Mouse (Mus musculus) neural tube, embryonic 12.5 days (tissue): ENCODE measurements around the gene Cables2. TPM values are rescaled to one million over a fixed set of nuclear protein-coding genes. Genes with fewer than 3 reads are reported as not detected.

Experiments used
- ATAC-seq: fragments of 200-750 bp; cut with Nextera tagmentation; 2 replicates; pipeline ENCODE4 v1.8.0; 2017; ENCODE audit warnings: low read depth, mild to moderate bottlenecking, moderate TSS enrichment, moderate library complexity; ENCODE audit not compliant: low FRiP score
- H3K27ac ChIP-seq: fragments of 300-500 bp; sonication (generic); 2 replicates; pipeline ENCODE4 v1.5.1; 2016
- H3K27me3 ChIP-seq: fragments of 300-500 bp; sonication (generic); replicated peaks from 2 replicates; pipeline ENCODE4 v1.6.1; 2016; ENCODE audit warnings: mild to moderate bottlenecking
- H3K36me3 ChIP-seq: fragments of 300-500 bp; sonication (generic); 2 replicates; pipeline ENCODE4 v1.6.1; 2016; ENCODE audit warnings: mild to moderate bottlenecking
- H3K4me1 ChIP-seq: fragments of 300-500 bp; sonication (generic); 2 replicates; pipeline ENCODE4 v1.6.1; 2016
- H3K4me2 ChIP-seq: fragments of 300-500 bp; sonication (generic); replicated peaks from 2 replicates; pipeline ENCODE4 v1.6.1; 2016; ENCODE audit warnings: mild to moderate bottlenecking
- H3K4me3 ChIP-seq: fragments of 300-500 bp; sonication (generic); 2 replicates; pipeline ENCODE4 v1.5.1; 2016
- H3K9ac ChIP-seq: fragments of 300-500 bp; sonication (generic); 2 replicates; pipeline ENCODE4 v1.6.1; 2016; ENCODE audit warnings: mild to moderate bottlenecking
- H3K9me3 ChIP-seq: fragments of 300-500 bp; sonication (generic); 2 replicates; pipeline ENCODE4 v1.6.1; 2016; ENCODE audit warnings: mild to moderate bottlenecking
- WGBS: fragments of 180-500 bp; shearing (Covaris S2); methylation state at CpG from one replicate; pipeline ENCODE4 v1.1.7; 2016; 5-methylcytosine and 5-hydroxymethylcytosine counted together
- polyA plus RNA-seq: library from polyadenylated mRNA; unstranded; fragments of >200 nt; fragmentation: Nextera tagmentation; extraction: Ambion mirVana; gene quantifications from 2 replicates; pipeline ENCODE4 v1.2.1, GENCODE M21; 2016

The Cables2 gene
- 26.3 and 28.7 TPM in 2 replicates for polyA plus RNA-seq

GRCm38 (mm10) chr2:180273394-180274244 lies at the start of gene Cables2:
TSS of gene Cables2 (minus strand) at chr2:180273496.
- Histone ChIP-seq H3K4me2 (peak within 1 kb of the TSS; percentile 97), H3K9ac (peak within 1 kb of the TSS; percentile 99), H3K4me3 (peak within 1 kb of the TSS; percentile 94), H3K9me3 (no peaks in the 10 kb centered on the region), H3K27ac (no peak within 1 kb of the TSS), H3K4me1 (peaks cover 21% of the 10 kb centered on the region), H3K27me3 (peaks cover 4% of the 10 kb centered on the region), H3K36me3 (peaks cover 17% of the 10 kb centered on the region; the same call in 1 of the 2 replicates)
- WGBS, result 7% methylated on average over 68 of the region's 68 CpGs
- peak; percentile 95 for ATAC-seq

- Histone ChIP-seq H3K4me3 (no peak overlapping the region), H3K4me1 (peaks cover 11% of the 10 kb centered on the region), H3K4me2 (no peak overlapping the region), H3K9ac (no peak overlapping the region), H3K36me3 (no peaks in the 10 kb centered on the region), H3K27ac (no peak overlapping the region), H3K27me3 (no peaks in the 10 kb centered on the region), H3K9me3 (no peaks in the 10 kb centered on the region)
- ATAC-seq, result no peak
- WGBS, result 43% methylated on average over 14 of the region's 14 CpGs
Measured at GRCm38 (mm10) chr2:180322674-180323355, 49.5 kb upstream of the Cables2 start.

- H3K9me3 ChIP-seq, result no peaks in the 10 kb centered on the region
- no peak overlapping the region for H3K27ac ChIP-seq
- no peak overlapping the region for H3K4me2 ChIP-seq
- whole genome bisulfite sequencing, result 66% methylated on average over 4 of the region's 4 CpGs
- no peaks in the 10 kb centered on the region for H3K36me3 ChIP-seq
- no peaks in the 10 kb centered on the region for H3K27me3 ChIP-seq
- no peak overlapping the region for H3K9ac ChIP-seq
- no peak overlapping the region for H3K4me3 ChIP-seq
- peaks cover 11% of the 10 kb centered on the region for H3K4me1 ChIP-seq
- ATAC-seq, result no peak
Measured at GRCm38 (mm10) chr2:180320216-180320615, 46.9 kb upstream of the Cables2 start.

GRCm38 (mm10) chr2:180317591-180317990 lies 44.3 kb upstream of the Cables2 start:
- no peak overlapping the region for H3K4me3 ChIP-seq
- H3K27me3 ChIP-seq, result no peaks in the 10 kb centered on the region
- no peak overlapping the region for H3K9ac ChIP-seq
- WGBS, result 71% methylated on average over 7 of the region's 7 CpGs
- no peak for ATAC-seq
- H3K27ac ChIP-seq, result no peak overlapping the region
- H3K36me3 ChIP-seq, result no peaks in the 10 kb centered on the region
- no peak overlapping the region for H3K4me2 ChIP-seq
- peaks cover 7% of the 10 kb centered on the region for H3K4me1 ChIP-seq
- no peaks in the 10 kb centered on the region for H3K9me3 ChIP-seq

GRCm38 (mm10) chr2:180314292-180314691 lies 41.0 kb upstream of the Cables2 start:
- H3K4me3 ChIP-seq, result no peak overlapping the region
- no peaks in the 10 kb centered on the region for H3K36me3 ChIP-seq
- H3K27me3 ChIP-seq, result no peaks in the 10 kb centered on the region
- peaks cover under 1% of the 10 kb centered on the region; the same call in 1 of the 2 replicates for H3K4me1 ChIP-seq
- H3K4me2 ChIP-seq, result no peak overlapping the region
- H3K9ac ChIP-seq, result no peak overlapping the region
- 68% methylated on average over 2 of the region's 2 CpGs for WGBS
- no peaks in the 10 kb centered on the region for H3K9me3 ChIP-seq
- H3K27ac ChIP-seq, result no peak overlapping the region
- no peak for ATAC-seq

GRCm38 (mm10) chr2:180311147-180311546 lies 37.9 kb upstream of the Cables2 start:
- H3K4me2 ChIP-seq, result no peak overlapping the region
- H3K27ac ChIP-seq, result no peak overlapping the region
- no peaks in the 10 kb centered on the region for H3K9me3 ChIP-seq
- H3K36me3 ChIP-seq, result no peaks in the 10 kb centered on the region
- no peaks in the 10 kb centered on the region; the same call in 1 of the 2 replicates for H3K27me3 ChIP-seq
- no peaks in the 10 kb centered on the region for H3K4me1 ChIP-seq
- no peak for ATAC-seq
- no peak overlapping the region for H3K4me3 ChIP-seq
- 86% methylated on average over 4 of the region's 4 CpGs for WGBS
- no peak overlapping the region for H3K9ac ChIP-seq

- Histone ChIP-seq H3K4me2 (no peak overlapping the region), H3K4me1 (no peaks in the 10 kb centered on the region), H3K36me3 (no peaks in the 10 kb centered on the region), H3K9ac (no peak overlapping the region), H3K4me3 (no peak overlapping the region), H3K27me3 (no peaks in the 10 kb centered on the region; the same call in 1 of the 2 replicates), H3K27ac (no peak overlapping the region), H3K9me3 (no peaks in the 10 kb centered on the region)
- ATAC-seq, result no peak
- 61% methylated on average over 2 of the region's 2 CpGs for WGBS
Measured at GRCm38 (mm10) chr2:180307680-180308079, 34.4 kb upstream of the Cables2 start.

GRCm38 (mm10) chr2:180306423-180307168 lies 33.3 kb upstream of the Cables2 start:
- ATAC-seq, result no peak
- WGBS, result 88% methylated on average over 8 of the region's 8 CpGs
- no peak overlapping the region for H3K9ac ChIP-seq
- H3K36me3 ChIP-seq, result no peaks in the 10 kb centered on the region
- H3K4me3 ChIP-seq, result no peak overlapping the region
- no peaks in the 10 kb centered on the region for H3K4me1 ChIP-seq
- no peak overlapping the region for H3K27ac ChIP-seq
- H3K4me2 ChIP-seq, result no peak overlapping the region
- H3K9me3 ChIP-seq, result no peaks in the 10 kb centered on the region
- no peaks in the 10 kb centered on the region; the same call in 1 of the 2 replicates for H3K27me3 ChIP-seq

- Histone ChIP-seq H3K27me3 (no peaks in the 10 kb centered on the region; the same call in 1 of the 2 replicates), H3K27ac (no peak overlapping the region), H3K36me3 (no peaks in the 10 kb centered on the region), H3K4me1 (no peaks in the 10 kb centered on the region), H3K4me3 (no peak overlapping the region), H3K9me3 (no peaks in the 10 kb centered on the region), H3K9ac (no peak overlapping the region), H3K4me2 (no peak overlapping the region)
- ATAC-seq, result no peak
- 72% methylated on average over 2 of the region's 2 CpGs for WGBS
Measured at GRCm38 (mm10) chr2:180306009-180306408, 32.7 kb upstream of the Cables2 start.

- H3K36me3 ChIP-seq, result no peaks in the 10 kb centered on the region
- WGBS, result 86% methylated on average over 3 of the region's 3 CpGs
- no peak overlapping the region for H3K4me3 ChIP-seq
- ATAC-seq, result no peak
- H3K9ac ChIP-seq, result no peak overlapping the region
- H3K27me3 ChIP-seq, result no peaks in the 10 kb centered on the region; the same call in 1 of the 2 replicates
- H3K27ac ChIP-seq, result no peak overlapping the region
- no peaks in the 10 kb centered on the region for H3K4me1 ChIP-seq
- H3K9me3 ChIP-seq, result no peaks in the 10 kb centered on the region
- H3K4me2 ChIP-seq, result no peak overlapping the region
Measured at GRCm38 (mm10) chr2:180305490-180305889, 32.2 kb upstream of the Cables2 start.

- no peak for ATAC-seq
Measured at GRCm38 (mm10) chr2:180304554-180304953, 31.3 kb upstream of the Cables2 start.

GRCm38 (mm10) chr2:180303468-180303867 lies 30.2 kb upstream of the Cables2 start:
- H3K27me3 ChIP-seq, result no peaks in the 10 kb centered on the region; the same call in 1 of the 2 replicates
- no peak overlapping the region for H3K4me3 ChIP-seq
- no peak overlapping the region for H3K9ac ChIP-seq
- H3K4me1 ChIP-seq, result no peaks in the 10 kb centered on the region
- no peaks in the 10 kb centered on the region for H3K9me3 ChIP-seq
- H3K36me3 ChIP-seq, result no peaks in the 10 kb centered on the region
- ATAC-seq, result no peak
- no peak overlapping the region for H3K4me2 ChIP-seq
- no peak overlapping the region for H3K27ac ChIP-seq
- WGBS, result 83% methylated on average over 12 of the region's 12 CpGs

More at GRCm38 (mm10) chr2:180304554-180304953, 31.3 kb upstream of the Cables2 start:
- WGBS, result 60% methylated on average over 4 of the region's 4 CpGs
- no peak overlapping the region for H3K4me2 ChIP-seq
- no peaks in the 10 kb centered on the region; the same call in 1 of the 2 replicates for H3K27me3 ChIP-seq
- H3K4me1 ChIP-seq, result no peaks in the 10 kb centered on the region
- no peak overlapping the region for H3K4me3 ChIP-seq
- no peak overlapping the region for H3K9ac ChIP-seq
- H3K36me3 ChIP-seq, result no peaks in the 10 kb centered on the region
- no peaks in the 10 kb centered on the region for H3K9me3 ChIP-seq
- no peak overlapping the region for H3K27ac ChIP-seq
